Mouse (Mus musculus): ENCODE measurements at regions not wholly inside any gene's neighbourhood (a gene's known extent, or its start where the extent isn't known, plus 50 kb on each side); places are given as distances from the start of the nearest gene placed in this dataset.

- Histone ChIP-seq H3K27ac (ENCODE audit: low read depth) (no peak overlapping the region), H3K4me2 (no peak overlapping the region), H3K36me3 (ENCODE audit: insufficient read depth) (no peaks in the 10 kb centered on the region), H3K4me1 (ENCODE audit: insufficient read depth) (no peaks in the 10 kb centered on the region), H3K4me3 (ENCODE audit: low read depth, low read length) (no peak overlapping the region), H3K9ac (no peak overlapping the region), H3K27me3 (ENCODE audit: insufficient read depth, low read length) (no peaks in the 10 kb centered on the region), H3K9me3 (ENCODE audit: low read depth, low read length) (no peaks in the 10 kb centered on the region)
- DNase-seq (no peak), ATAC-seq (ENCODE audit: insufficient read depth) (no peak)
- no peak for TF ChIP-seq CTCF (IDR thresholded peaks at IDR 0.05; ENCODE audit: low read depth)
Observed at GRCm38 (mm10) chr4:56393793-56394192, 346.1 kb upstream of the Gm26657 start.

DNA sequence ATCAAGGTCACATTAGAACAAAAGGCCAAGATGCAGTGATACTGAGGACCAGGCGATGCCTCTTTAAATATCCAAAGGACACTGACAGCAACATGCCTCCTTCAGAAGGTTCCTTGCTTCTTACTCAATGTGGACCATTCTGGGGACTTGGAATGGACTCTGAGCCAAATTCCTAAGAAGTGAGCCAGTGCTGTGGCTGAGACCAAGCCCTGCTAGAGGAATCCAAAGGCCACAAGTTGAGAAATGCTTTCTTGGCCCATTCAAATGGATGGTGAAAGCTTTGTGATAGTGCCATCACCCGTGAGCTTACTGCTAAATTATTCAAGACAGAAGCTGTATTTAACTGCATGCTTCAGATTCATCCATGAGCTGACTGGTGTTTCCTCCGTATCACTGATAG, 352.8 kb upstream of the Gm26657 start:
- no peak for DNase-seq
- H3K4me2 ChIP-seq: no peak overlapping the region
- H3K36me3 ChIP-seq (ENCODE audit: insufficient read depth): no peaks in the 10 kb centered on the region
- no peak for ATAC-seq (ENCODE audit: insufficient read depth)
- no peaks in the 10 kb centered on the region for H3K27me3 ChIP-seq (ENCODE audit: insufficient read depth, low read length)
- H3K27ac ChIP-seq (ENCODE audit: low read depth): no peak overlapping the region
- H3K4me3 ChIP-seq (ENCODE audit: low read depth, low read length): no peak overlapping the region
- no peaks in the 10 kb centered on the region for H3K4me1 ChIP-seq (ENCODE audit: insufficient read depth)
- no peaks in the 10 kb centered on the region for H3K9me3 ChIP-seq (ENCODE audit: low read depth, low read length)
- no peak for TF ChIP-seq CTCF (IDR thresholded peaks at IDR 0.05; ENCODE audit: low read depth)
- WGBS: 69% methylated on average over 3 of the region's 3 CpGs
- no peak overlapping the region for H3K9ac ChIP-seq

- H3K4me1 ChIP-seq (ENCODE audit: insufficient read depth): peaks cover 10% of the 10 kb centered on the region
- DNase-seq: peak; percentile 17
- 39% methylated on average over 5 of the region's 5 CpGs for WGBS
- no peak overlapping the region for H3K9ac ChIP-seq
- no peaks in the 10 kb centered on the region for H3K27me3 ChIP-seq (ENCODE audit: insufficient read depth, low read length)
- H3K27ac ChIP-seq (ENCODE audit: low read depth): no peak overlapping the region
- TF ChIP-seq CTCF (IDR thresholded peaks at IDR 0.05; ENCODE audit: low read depth): no peak
- ATAC-seq (ENCODE audit: insufficient read depth): no peak
- no peak overlapping the region for H3K4me3 ChIP-seq (ENCODE audit: low read depth, low read length)
- no peaks in the 10 kb centered on the region for H3K36me3 ChIP-seq (ENCODE audit: insufficient read depth)
- no peaks in the 10 kb centered on the region for H3K9me3 ChIP-seq (ENCODE audit: low read depth, low read length)
- no peak overlapping the region for H3K4me2 ChIP-seq
Observed at GRCm38 (mm10) chr4:56375745-56376144, 364.1 kb upstream of the Gm26657 start.

DNA sequence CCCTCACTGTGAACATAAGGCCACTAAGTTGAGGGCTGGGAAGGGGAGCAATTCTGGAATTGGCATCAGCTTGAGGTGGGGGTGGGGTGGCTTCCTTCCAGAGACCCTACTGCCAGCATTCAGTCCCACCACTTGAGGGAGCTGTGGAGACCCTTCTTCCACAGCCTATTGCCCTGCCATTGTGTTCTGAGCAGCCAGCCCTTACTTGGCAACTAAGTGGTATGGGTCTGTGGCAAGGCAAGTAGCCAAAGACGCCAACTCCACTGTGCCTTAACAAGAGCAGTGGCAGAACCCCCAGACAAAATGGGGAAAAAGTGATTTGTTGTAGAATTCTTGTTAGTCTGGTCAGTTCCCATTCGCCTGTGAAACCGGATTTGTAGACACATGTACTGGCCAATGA, 365.4 kb upstream of the Gm26657 start:
- Histone ChIP-seq H3K4me2 (no peak overlapping the region), H3K4me3 (ENCODE audit: low read depth, low read length) (no peak overlapping the region), H3K9ac (no peak overlapping the region), H3K27ac (ENCODE audit: low read depth) (no peak overlapping the region), H3K36me3 (ENCODE audit: insufficient read depth) (no peaks in the 10 kb centered on the region), H3K27me3 (ENCODE audit: insufficient read depth, low read length) (no peaks in the 10 kb centered on the region), H3K4me1 (ENCODE audit: insufficient read depth) (peaks cover 10% of the 10 kb centered on the region), H3K9me3 (ENCODE audit: low read depth, low read length) (no peaks in the 10 kb centered on the region)
- no peak for DNase-seq
- 86% methylated on average over 3 of the region's 3 CpGs for WGBS
- peak; percentile 38 for TF ChIP-seq CTCF (IDR thresholded peaks at IDR 0.05; ENCODE audit: low read depth)
- no peak for ATAC-seq (ENCODE audit: insufficient read depth)

DNA sequence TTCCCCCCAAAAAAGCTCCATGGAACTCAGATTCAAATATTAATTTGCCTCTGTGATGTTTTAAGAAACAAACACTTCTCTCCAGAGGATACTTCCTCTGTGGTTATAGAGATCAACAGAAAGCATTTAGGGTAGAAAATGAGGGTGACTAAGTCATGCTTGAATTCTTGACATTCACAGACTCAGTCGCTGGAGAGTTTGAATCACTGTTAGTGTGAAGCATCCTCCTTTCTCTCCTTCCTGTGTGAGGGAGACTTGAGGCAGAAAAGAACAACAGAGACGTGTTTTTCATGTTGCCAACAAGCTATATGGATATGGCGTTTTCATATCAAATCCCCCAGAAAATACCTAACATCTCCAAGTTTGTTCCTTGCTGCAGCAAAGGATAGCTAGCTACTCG, 366.1 kb upstream of the Gm26657 start:
- WGBS: 63% methylated on average over 4 of the region's 4 CpGs
- no peak overlapping the region for H3K4me2 ChIP-seq
- no peaks in the 10 kb centered on the region for H3K9me3 ChIP-seq (ENCODE audit: low read depth, low read length)
- no peak overlapping the region for H3K4me3 ChIP-seq (ENCODE audit: low read depth, low read length)
- no peaks in the 10 kb centered on the region for H3K27me3 ChIP-seq (ENCODE audit: insufficient read depth, low read length)
- no peak for ATAC-seq (ENCODE audit: insufficient read depth)
- H3K27ac ChIP-seq (ENCODE audit: low read depth): peak overlapping the region; percentile 18; the same call in 1 of the 2 replicates
- no peaks in the 10 kb centered on the region for H3K36me3 ChIP-seq (ENCODE audit: insufficient read depth)
- no peak overlapping the region for H3K9ac ChIP-seq
- no peak for TF ChIP-seq CTCF (IDR thresholded peaks at IDR 0.05; ENCODE audit: low read depth)
- peaks cover 10% of the 10 kb centered on the region for H3K4me1 ChIP-seq (ENCODE audit: insufficient read depth)
- no peak for DNase-seq

- TF ChIP-seq CTCF (IDR thresholded peaks at IDR 0.05; ENCODE audit: low read depth): no peak
- ATAC-seq (ENCODE audit: insufficient read depth): peak; percentile 72; the same call in 1 of the 2 replicates
- Histone ChIP-seq H3K4me2 (0 out of 2 replicates have a peak overlapping the region, but pooled peaks have one; percentile 23), H3K4me1 (ENCODE audit: insufficient read depth) (peaks cover 10% of the 10 kb centered on the region), H3K4me3 (ENCODE audit: low read depth, low read length) (no peak overlapping the region), H3K36me3 (ENCODE audit: insufficient read depth) (no peaks in the 10 kb centered on the region), H3K27ac (ENCODE audit: low read depth) (no peak overlapping the region), H3K9me3 (ENCODE audit: low read depth, low read length) (no peaks in the 10 kb centered on the region), H3K27me3 (ENCODE audit: insufficient read depth, low read length) (no peaks in the 10 kb centered on the region), H3K9ac (no peak overlapping the region)
- DNase-seq: peak; percentile 24
- 44% methylated on average over 4 of the region's 4 CpGs for WGBS
Observed at GRCm38 (mm10) chr4:56373167-56373566, 366.7 kb upstream of the Gm26657 start.

GRCm38 (mm10) chr4:56372711-56373110, 367.2 kb upstream of the Gm26657 start:
- WGBS: 32% methylated on average over 7 of the region's 7 CpGs
- ATAC-seq (ENCODE audit: insufficient read depth): peak; percentile 83
- H3K27me3 ChIP-seq (ENCODE audit: insufficient read depth, low read length): no peaks in the 10 kb centered on the region
- no peaks in the 10 kb centered on the region for H3K9me3 ChIP-seq (ENCODE audit: low read depth, low read length)
- peak overlapping the region; percentile 23; the same call in 1 of the 2 replicates for H3K4me2 ChIP-seq
- peak; percentile 85 for DNase-seq
- no peak overlapping the region for H3K9ac ChIP-seq
- no peak for TF ChIP-seq CTCF (IDR thresholded peaks at IDR 0.05; ENCODE audit: low read depth)
- H3K4me3 ChIP-seq (ENCODE audit: low read depth, low read length): no peak overlapping the region
- no peaks in the 10 kb centered on the region for H3K36me3 ChIP-seq (ENCODE audit: insufficient read depth)
- H3K27ac ChIP-seq (ENCODE audit: low read depth): peak overlapping the region; percentile 25; the same call in 1 of the 2 replicates
- peaks cover 10% of the 10 kb centered on the region for H3K4me1 ChIP-seq (ENCODE audit: insufficient read depth)

DNA sequence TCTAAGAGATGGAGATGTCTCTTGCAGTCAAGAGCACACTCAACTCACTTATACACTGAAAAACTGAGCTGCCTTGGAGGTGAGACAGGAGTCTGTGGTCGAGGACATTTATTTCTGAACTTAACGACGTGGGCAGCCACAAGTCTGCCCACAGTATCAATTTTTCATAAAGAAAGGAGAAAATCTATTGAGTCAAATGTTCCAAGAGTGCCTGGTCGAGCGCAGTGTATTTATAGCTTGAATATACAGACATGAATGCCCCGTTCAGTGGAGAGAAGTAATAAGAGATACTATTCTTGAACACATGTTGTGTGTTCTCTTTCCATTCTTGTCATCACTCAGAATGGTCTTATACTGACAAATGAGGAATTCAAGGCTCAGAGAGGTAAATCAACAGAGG, 375.3 kb upstream of the Gm26657 start:
- TF ChIP-seq CTCF (IDR thresholded peaks at IDR 0.05; ENCODE audit: low read depth): no peak
- Histone ChIP-seq H3K27ac (ENCODE audit: low read depth) (no peak overlapping the region), H3K4me1 (ENCODE audit: insufficient read depth) (no peaks in the 10 kb centered on the region), H3K4me2 (no peak overlapping the region), H3K36me3 (ENCODE audit: insufficient read depth) (no peaks in the 10 kb centered on the region), H3K4me3 (ENCODE audit: low read depth, low read length) (no peak overlapping the region), H3K9me3 (ENCODE audit: low read depth, low read length) (no peaks in the 10 kb centered on the region), H3K27me3 (ENCODE audit: insufficient read depth, low read length) (no peaks in the 10 kb centered on the region), H3K9ac (no peak overlapping the region)
- WGBS: 73% methylated on average over 6 of the region's 6 CpGs
- DNase-seq: no peak
- ATAC-seq (ENCODE audit: insufficient read depth): no peak

Data from lung, embryonic 14.5 days (tissue).